Comparison of ENCODE assay signal across 9 mouse cellular contexts in the genomic region with DNA sequence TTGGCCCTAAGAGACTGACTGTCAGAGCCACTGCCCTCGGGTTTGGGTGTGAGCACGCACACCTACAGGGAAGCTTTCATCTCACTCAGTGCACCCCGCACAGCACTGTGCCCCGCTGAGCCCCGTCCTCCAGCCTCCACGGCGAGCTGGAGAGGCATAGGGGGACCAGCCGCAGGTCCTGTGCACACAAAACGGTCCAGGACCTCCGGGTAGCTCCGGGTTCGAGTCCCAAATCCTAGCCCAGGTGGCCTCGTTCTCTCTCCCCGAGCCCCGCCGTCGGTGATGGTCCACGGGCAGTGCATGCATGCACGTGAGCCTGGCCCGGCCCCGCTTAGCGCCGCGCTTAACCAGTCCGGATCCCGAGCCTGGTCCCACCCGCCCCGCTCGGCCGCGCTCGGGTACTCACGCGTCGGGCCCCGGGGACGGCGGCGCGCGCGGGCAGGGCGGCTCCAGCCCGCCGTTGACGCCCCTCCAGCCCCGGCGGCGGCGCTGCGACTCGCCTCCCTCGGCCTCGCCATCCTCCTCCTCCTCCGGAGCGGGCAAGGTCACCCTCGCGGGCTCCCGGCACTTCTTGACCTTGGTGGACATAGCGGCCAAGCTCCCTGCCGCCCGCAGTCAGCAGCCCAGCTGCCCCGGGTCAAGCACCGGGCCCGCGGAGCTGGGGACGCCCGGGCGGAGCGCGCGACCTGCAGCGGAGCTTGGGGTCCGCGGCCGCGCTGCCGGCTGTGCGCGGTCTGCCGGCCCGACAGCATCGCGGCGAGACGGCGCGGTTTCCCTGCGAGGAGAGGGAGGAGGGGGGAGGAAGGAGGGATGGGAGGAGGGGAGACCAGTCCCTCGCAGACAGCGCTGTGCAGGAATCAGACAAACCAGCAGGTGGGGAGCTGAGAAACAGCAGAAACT. TPM values are rescaled to one million over a fixed set of nuclear protein-coding genes. Genes with fewer than 3 reads are reported as not detected.
DNase-seq lines count a peak whose midpoint lies in the region; ATAC-seq and TF ChIP-seq lines count a peak whose summit lies in the region.
"Had no signal": no experiment of that assay in that cellular context is flagged by ENCODE, and none has a peak within 500 bp of the region (broad histone marks: within the 10 kb centered on the region; RNA-seq: fewer than 3 reads in every experiment).

Trpc3 (minus strand) TSS at position 776 of the 900 bp plus-strand sequence.

- H3K4me3 ChIP-seq in intestine, embryonic 15.5 days (replicated peaks): peak within 1 kb of the TSS; percentile 64
- H3K4me3 ChIP-seq in limb, embryonic 12.5 days (replicated peaks): peak within 1 kb of the TSS; percentile 68
- peak within 1 kb of the TSS; percentile 81 for H3K4me3 ChIP-seq in midbrain, postnatal 0 days (ENCODE audit: low read depth, low read length)

- H3K27ac ChIP-seq in intestine, embryonic 15.5 days: no peak within 1 kb of the TSS
- 0 out of 2 replicates have a peak within 1 kb of the TSS, but pooled peaks have one; percentile 29 for H3K27ac ChIP-seq in limb, embryonic 12.5 days
- H3K27ac ChIP-seq in midbrain, postnatal 0 days (ENCODE audit: low read depth, low read length): peak within 1 kb of the TSS; percentile 63

- peak within 1 kb of the TSS; percentile 58 for H3K9ac ChIP-seq in intestine, embryonic 15.5 days
- H3K9ac ChIP-seq in limb, embryonic 12.5 days (replicated peaks): peak within 1 kb of the TSS; percentile 67
- peak within 1 kb of the TSS; percentile 85 for H3K9ac ChIP-seq in midbrain, postnatal 0 days (replicated peaks; ENCODE audit: low read length, poor library complexity, severe bottlenecking)

- peak; percentile 95 for DNase-seq in heart, adult 11 months
- no peak for DNase-seq in heart, adult 8-10 months (ENCODE audit: low spot score)
- DNase-seq in gastrocnemius, postnatal 36 days: peak; percentile 13 to 24
- DNase-seq in midbrain, postnatal 0 days (ENCODE audit: low spot score): peak; percentile 79
- peak; percentile 32 for DNase-seq in testis, postnatal 14 days (ENCODE audit: low spot score)

- no peaks in the 10 kb centered on the region; the same call in 1 of the 2 replicates for H3K27me3 ChIP-seq in intestine, embryonic 15.5 days (replicated peaks)
- H3K27me3 ChIP-seq in limb, embryonic 12.5 days: peaks cover 37% of the 10 kb centered on the region
- H3K27me3 ChIP-seq in midbrain, postnatal 0 days (ENCODE audit: insufficient read depth, low read length): no peaks in the 10 kb centered on the region
- H3K27me3 ChIP-seq: CH12.LX had no signal

- ATAC-seq in common myeloid progenitor, adult 5-6 weeks (replicated peaks; ENCODE audit: low read depth, poor library complexity, severe bottlenecking): peak; percentile 53
- peak; percentile 89 for ATAC-seq in intestine, embryonic 15.5 days
- ATAC-seq in limb, embryonic 12.5 days (ENCODE audit: insufficient number of reproducible peaks, insufficient read depth, low FRiP score, low TSS enrichment, low read depth): peak; percentile 78
- ATAC-seq in midbrain, postnatal 0 days (ENCODE audit: low FRiP score): peak; percentile 94

- H3K36me3 ChIP-seq in intestine, embryonic 15.5 days: no peaks in the 10 kb centered on the region
- no peaks in the 10 kb centered on the region for H3K36me3 ChIP-seq in limb, embryonic 12.5 days
- no peaks in the 10 kb centered on the region for H3K36me3 ChIP-seq in midbrain, postnatal 0 days (ENCODE audit: insufficient read depth, low read length)

- H3K9me3 ChIP-seq in intestine, embryonic 15.5 days: no peaks in the 10 kb centered on the region
- H3K9me3 ChIP-seq in limb, embryonic 12.5 days: no peaks in the 10 kb centered on the region
- H3K9me3 ChIP-seq in midbrain, postnatal 0 days (ENCODE audit: low read length): no peaks in the 10 kb centered on the region

- H3K4me2 ChIP-seq in intestine, embryonic 15.5 days (replicated peaks): peak within 1 kb of the TSS; percentile 93
- H3K4me2 ChIP-seq in limb, embryonic 12.5 days: peak within 1 kb of the TSS; percentile 82
- H3K4me2 ChIP-seq in midbrain, postnatal 0 days (ENCODE audit: low read depth, low read length, poor library complexity, severe bottlenecking): peak within 1 kb of the TSS; percentile 67

- H3K4me1 ChIP-seq in intestine, embryonic 15.5 days (replicated peaks): peaks cover 11% of the 10 kb centered on the region; the same call in 1 of the 2 replicates
- H3K4me1 ChIP-seq in limb, embryonic 12.5 days (replicated peaks): peaks cover 4% of the 10 kb centered on the region; the same call in 1 of the 2 replicates
- no peaks in the 10 kb centered on the region for H3K4me1 ChIP-seq in midbrain, postnatal 0 days (ENCODE audit: insufficient read depth, low read length)

- peak; percentile 66 for TF ChIP-seq CTCF in midbrain, postnatal 0 days (IDR thresholded peaks at IDR 0.05)

- intact Hi-C loops in gastrocnemius, postnatal 36 days (cut with DNase I): no loop called here

- under 1% methylated on average over 90 of the region's 91 CpGs for WGBS in intestine, embryonic 15.5 days
- WGBS in limb, embryonic 12.5 days: 1% methylated on average over 90 of the region's 91 CpGs
- under 1% methylated on average over 83 of the region's 91 CpGs for WGBS in midbrain, postnatal 0 days

RNA-seq across cellular contexts. Expression of gene Trpc3, which starts in this region (rescaled TPM):
- total RNA-seq in heart, adult 8-10 months (2022): 1 to 10 TPM; 4.0 to 7.4 (median 5.9) TPM
- not detected in 2 replicates for total RNA-seq in common myeloid progenitor, adult 5-6 weeks (2017)
- 1 to 10 TPM; 2.7 to 3.3 TPM for total RNA-seq in gastrocnemius, postnatal 36 days (2021)
- 3.3 TPM in 2 replicates for polyA plus RNA-seq in intestine, embryonic 15.5 days (2015; fragmentation: Nextera tagmentation; extraction: Ambion mirVana)
- 3.4 and 6.4 TPM in 2 replicates for polyA plus RNA-seq in limb, embryonic 12.5 days (2016; fragmentation: Nextera tagmentation; extraction: Ambion mirVana)
- total RNA-seq in midbrain, postnatal 0 days (2014; rRNA removed): 21.5 and 29.9 TPM in 2 replicates
- polyA plus RNA-seq in midbrain, postnatal 0 days (2015; fragmentation: Nextera tagmentation; extraction: Ambion mirVana): 9.0 and 9.9 TPM in 2 replicates
- total RNA-seq: CH12.LX had no signal

Comparison
In these comparisons a context has a peak if more than half of its experiments do, and no peak if none do; other contexts are left out.
1. Peak in ATAC-seq in common myeloid progenitor, adult 5-6 weeks; RNA of the gene not detected or under 1 TPM.